Mouse (Mus musculus): ENCODE data around the gene Zmat5. TPM values are rescaled to one million over a fixed set of nuclear protein-coding genes. Genes with fewer than 3 reads are reported as not detected.
A peak's percentile ranks its signal among the peaks of the same experiment; 100 is the strongest.

Gene Zmat5
- 51.5 and 58.3 TPM in 2 replicates for polyA plus RNA-seq (2015; fragmentation: Nextera tagmentation; extraction: Ambion mirVana)

- Histone ChIP-seq H3K4me1 (ENCODE audit: control insufficient read depth, insufficient read depth, low read length) (peaks cover 9% of the 10 kb centered on the region), H3K9ac (ENCODE audit: low read length) (peak within 1 kb of the TSS; percentile 88), H3K36me3 (ENCODE audit: control insufficient read depth, insufficient read depth) (peaks cover 16% of the 10 kb centered on the region), H3K27me3 (ENCODE audit: control insufficient read depth, insufficient read depth, low read length) (no peaks in the 10 kb centered on the region), H3K4me3 (ENCODE audit: low read length) (peak within 1 kb of the TSS; percentile 71), H3K27ac (ENCODE audit: low read length) (peak within 1 kb of the TSS; percentile 90), H3K4me2 (ENCODE audit: low read depth, low read length) (peak within 1 kb of the TSS; percentile 77), H3K9me3 (replicated peaks; ENCODE audit: control insufficient read depth, low read length) (no peaks in the 10 kb centered on the region)
- WGBS: under 1% methylated on average over 47 of the region's 47 CpGs
- peak; percentile 96 for ATAC-seq (replicated peaks; ENCODE audit: extremely low read depth, insufficient read depth, low FRiP score)
Measured at GRCm38 (mm10) chr11:4704072-4704964, at the start of gene Zmat5, which contains the start of gene Uqcr10. Gene Zmat5, plus strand, starts transcription at chr11:4704678. Gene Uqcr10, minus strand, starts transcription at chr11:4704342.

- Histone ChIP-seq H3K27ac (ENCODE audit: low read length) (no peak overlapping the region), H3K27me3 (ENCODE audit: control insufficient read depth, insufficient read depth, low read length) (no peaks in the 10 kb centered on the region), H3K4me3 (ENCODE audit: low read length) (no peak overlapping the region), H3K4me2 (ENCODE audit: low read depth, low read length) (no peak overlapping the region), H3K9me3 (replicated peaks; ENCODE audit: control insufficient read depth, low read length) (no peaks in the 10 kb centered on the region), H3K36me3 (ENCODE audit: control insufficient read depth, insufficient read depth) (peaks cover 16% of the 10 kb centered on the region; the same call in 1 of the 2 replicates), H3K4me1 (ENCODE audit: control insufficient read depth, insufficient read depth, low read length) (no peaks in the 10 kb centered on the region), H3K9ac (ENCODE audit: low read length) (no peak overlapping the region)
- no peak for ATAC-seq (replicated peaks; ENCODE audit: extremely low read depth, insufficient read depth, low FRiP score)
- WGBS: 75% methylated on average over 1 of the region's 1 CpGs
Measured at GRCm38 (mm10) chr11:4659818-4660217, 44.7 kb upstream of the Zmat5 start.

GRCm38 (mm10) chr11:4660309-4661025 lies 44.0 kb upstream of the Zmat5 start:
- H3K9ac ChIP-seq (ENCODE audit: low read length): no peak overlapping the region
- H3K36me3 ChIP-seq (ENCODE audit: control insufficient read depth, insufficient read depth): peaks cover 16% of the 10 kb centered on the region; the same call in 1 of the 2 replicates
- H3K4me3 ChIP-seq (ENCODE audit: low read length): no peak overlapping the region
- WGBS: 68% methylated on average over 7 of the region's 7 CpGs
- no peaks in the 10 kb centered on the region for H3K4me1 ChIP-seq (ENCODE audit: control insufficient read depth, insufficient read depth, low read length)
- H3K27me3 ChIP-seq (ENCODE audit: control insufficient read depth, insufficient read depth, low read length): no peaks in the 10 kb centered on the region
- H3K9me3 ChIP-seq (replicated peaks; ENCODE audit: control insufficient read depth, low read length): no peaks in the 10 kb centered on the region
- ATAC-seq (replicated peaks; ENCODE audit: extremely low read depth, insufficient read depth, low FRiP score): no peak
- H3K4me2 ChIP-seq (ENCODE audit: low read depth, low read length): no peak overlapping the region
- no peak overlapping the region for H3K27ac ChIP-seq (ENCODE audit: low read length)

GRCm38 (mm10) chr11:4661324-4661723 lies 43.2 kb upstream of the Zmat5 start:
- WGBS: 74% methylated on average over 4 of the region's 4 CpGs
- no peak for ATAC-seq (replicated peaks; ENCODE audit: extremely low read depth, insufficient read depth, low FRiP score)
- no peak overlapping the region for H3K9ac ChIP-seq (ENCODE audit: low read length)

GRCm38 (mm10) chr11:4661871-4662495 lies 42.5 kb upstream of the Zmat5 start:
- no peaks in the 10 kb centered on the region for H3K27me3 ChIP-seq (ENCODE audit: control insufficient read depth, insufficient read depth, low read length)
- no peaks in the 10 kb centered on the region for H3K9me3 ChIP-seq (replicated peaks; ENCODE audit: control insufficient read depth, low read length)
- no peak overlapping the region for H3K4me2 ChIP-seq (ENCODE audit: low read depth, low read length)
- 83% methylated on average over 10 of the region's 10 CpGs for WGBS
- no peak for ATAC-seq (replicated peaks; ENCODE audit: extremely low read depth, insufficient read depth, low FRiP score)
- H3K27ac ChIP-seq (ENCODE audit: low read length): no peak overlapping the region
- no peaks in the 10 kb centered on the region for H3K4me1 ChIP-seq (ENCODE audit: control insufficient read depth, insufficient read depth, low read length)
- H3K9ac ChIP-seq (ENCODE audit: low read length): no peak overlapping the region
- H3K4me3 ChIP-seq (ENCODE audit: low read length): no peak overlapping the region
- H3K36me3 ChIP-seq (ENCODE audit: control insufficient read depth, insufficient read depth): peaks cover 16% of the 10 kb centered on the region; the same call in 1 of the 2 replicates

More at GRCm38 (mm10) chr11:4661324-4661723, 43.2 kb upstream of the Zmat5 start:
- Histone ChIP-seq H3K36me3 (ENCODE audit: control insufficient read depth, insufficient read depth) (peaks cover 16% of the 10 kb centered on the region; the same call in 1 of the 2 replicates), H3K4me1 (ENCODE audit: control insufficient read depth, insufficient read depth, low read length) (no peaks in the 10 kb centered on the region), H3K4me3 (ENCODE audit: low read length) (no peak overlapping the region), H3K27me3 (ENCODE audit: control insufficient read depth, insufficient read depth, low read length) (no peaks in the 10 kb centered on the region), H3K4me2 (ENCODE audit: low read depth, low read length) (no peak overlapping the region), H3K9me3 (replicated peaks; ENCODE audit: control insufficient read depth, low read length) (no peaks in the 10 kb centered on the region), H3K27ac (ENCODE audit: low read length) (no peak overlapping the region)

- H3K4me2 ChIP-seq (ENCODE audit: low read depth, low read length): no peak overlapping the region
- H3K4me1 ChIP-seq (ENCODE audit: control insufficient read depth, insufficient read depth, low read length): no peaks in the 10 kb centered on the region
- H3K27me3 ChIP-seq (ENCODE audit: control insufficient read depth, insufficient read depth, low read length): no peaks in the 10 kb centered on the region
- 92% methylated on average over 11 of the region's 11 CpGs for WGBS
- no peak for ATAC-seq (replicated peaks; ENCODE audit: extremely low read depth, insufficient read depth, low FRiP score)
- H3K9me3 ChIP-seq (replicated peaks; ENCODE audit: control insufficient read depth, low read length): no peaks in the 10 kb centered on the region
- no peak overlapping the region for H3K27ac ChIP-seq (ENCODE audit: low read length)
- H3K9ac ChIP-seq (ENCODE audit: low read length): no peak overlapping the region
- H3K4me3 ChIP-seq (ENCODE audit: low read length): no peak overlapping the region
- H3K36me3 ChIP-seq (ENCODE audit: control insufficient read depth, insufficient read depth): peaks cover 16% of the 10 kb centered on the region; the same call in 1 of the 2 replicates
Measured at GRCm38 (mm10) chr11:4662496-4662878, 42.0 kb upstream of the Zmat5 start.

- peaks cover 5% of the 10 kb centered on the region for H3K4me1 ChIP-seq (ENCODE audit: control insufficient read depth, insufficient read depth, low read length)
- peaks cover 13% of the 10 kb centered on the region for H3K36me3 ChIP-seq (ENCODE audit: control insufficient read depth, insufficient read depth)
- H3K27ac ChIP-seq (ENCODE audit: low read length): no peak overlapping the region
- WGBS: 61% methylated on average over 4 of the region's 4 CpGs
- H3K9me3 ChIP-seq (replicated peaks; ENCODE audit: control insufficient read depth, low read length): no peaks in the 10 kb centered on the region
- H3K4me2 ChIP-seq (ENCODE audit: low read depth, low read length): no peak overlapping the region
- ATAC-seq (replicated peaks; ENCODE audit: extremely low read depth, insufficient read depth, low FRiP score): 0 out of 2 replicates have a peak, but pooled peaks have one; percentile 55
- H3K4me3 ChIP-seq (ENCODE audit: low read length): no peak overlapping the region
- H3K9ac ChIP-seq (ENCODE audit: low read length): no peak overlapping the region
- no peaks in the 10 kb centered on the region for H3K27me3 ChIP-seq (ENCODE audit: control insufficient read depth, insufficient read depth, low read length)
Measured at GRCm38 (mm10) chr11:4671736-4672135, 32.7 kb upstream of the Zmat5 start.

- peaks cover 13% of the 10 kb centered on the region for H3K36me3 ChIP-seq (ENCODE audit: control insufficient read depth, insufficient read depth)
- 0 out of 2 replicates have a peak, but pooled peaks have one; percentile 23 for ATAC-seq (replicated peaks; ENCODE audit: extremely low read depth, insufficient read depth, low FRiP score)
- H3K27me3 ChIP-seq (ENCODE audit: control insufficient read depth, insufficient read depth, low read length): no peaks in the 10 kb centered on the region
- no peak overlapping the region for H3K4me2 ChIP-seq (ENCODE audit: low read depth, low read length)
- WGBS: 96% methylated on average over 1 of the region's 1 CpGs
- peaks cover 5% of the 10 kb centered on the region for H3K4me1 ChIP-seq (ENCODE audit: control insufficient read depth, insufficient read depth, low read length)
- H3K27ac ChIP-seq (ENCODE audit: low read length): no peak overlapping the region
- no peaks in the 10 kb centered on the region for H3K9me3 ChIP-seq (replicated peaks; ENCODE audit: control insufficient read depth, low read length)
- H3K4me3 ChIP-seq (ENCODE audit: low read length): no peak overlapping the region
- no peak overlapping the region for H3K9ac ChIP-seq (ENCODE audit: low read length)
Measured at GRCm38 (mm10) chr11:4674593-4674992, 29.9 kb upstream of the Zmat5 start.

Data from heart, embryonic 16.5 days (tissue).